Mouse (Mus musculus): ENCODE results near the gene Pde4b.

- TF ChIP-seq CTCF (IDR thresholded peaks at IDR 0.05; ENCODE audit: borderline replicate concordance, insufficient read depth, low read length) (no peak), POLR2A (IDR thresholded peaks at IDR 0.05; ENCODE audit: low read depth, low read length) (no peak)
Measured at GRCm38 (mm10) chr4:102486921-102487240, 399.5 kb downstream of the Pde4b start.
